Comparison of ENCODE assay signal across 28 mouse cellular contexts in the genomic region with DNA sequence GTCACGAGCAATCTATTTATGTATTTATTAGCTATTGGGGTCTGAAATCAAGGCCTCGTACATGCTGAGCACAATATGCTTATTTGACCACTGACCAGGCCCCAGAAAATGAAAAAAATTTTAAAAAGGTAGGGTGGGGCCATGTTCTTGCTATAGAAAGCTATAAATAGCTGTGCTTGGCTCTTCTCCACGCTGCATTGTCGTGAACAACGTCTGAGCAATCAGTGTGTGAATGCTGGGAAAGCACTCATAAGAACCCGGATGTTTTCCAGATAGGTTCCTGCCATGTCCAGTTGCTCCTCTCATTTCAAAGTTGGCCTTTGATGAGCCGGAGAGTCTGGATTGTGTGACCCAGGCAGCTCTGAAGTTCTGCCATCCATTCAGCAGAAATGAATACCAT. TPM values are rescaled to one million over a fixed set of nuclear protein-coding genes. Genes with fewer than 3 reads are reported as not detected.
A peak's percentile ranks its signal among the peaks of the same experiment; 100 is the strongest.
DNase-seq lines count a peak whose midpoint lies in the region; ATAC-seq and TF ChIP-seq lines count a peak whose summit lies in the region.
"Had no signal": no experiment of that assay in that cellular context is flagged by ENCODE, and none has a peak within 500 bp of the region (broad histone marks: within the 10 kb centered on the region; RNA-seq: fewer than 3 reads in every experiment).

No protein-coding gene starts in this region.

- H3K9ac ChIP-seq in heart, postnatal 0 days (replicated peaks; ENCODE audit: low read depth, low read length): no peak overlapping the region
- H3K9ac ChIP-seq in midbrain, embryonic 13.5 days (replicated peaks): no peak overlapping the region
- H3K9ac ChIP-seq: embryonic facial prominence, embryonic 12.5 days; forebrain, embryonic 12.5 days; hindbrain, embryonic 12.5 days had no signal

- no peaks in the 10 kb centered on the region for H3K27me3 ChIP-seq in heart, postnatal 0 days (ENCODE audit: control insufficient read depth, insufficient read depth, low read length)
- no peaks in the 10 kb centered on the region for H3K27me3 ChIP-seq in midbrain, embryonic 13.5 days
- H3K27me3 ChIP-seq: embryonic facial prominence, embryonic 12.5 days; forebrain, embryonic 12.5 days; hindbrain, embryonic 12.5 days; Patski had no signal

- peak; percentile 73 for ATAC-seq in heart, postnatal 0 days (ENCODE audit: insufficient read depth, low read depth)
- ATAC-seq in midbrain, embryonic 13.5 days: no peak
- ATAC-seq: activated CD4-positive, CD25-positive, alpha-beta regulatory T cell, adult 4 months; CD4-positive, CD25-positive, alpha-beta regulatory T cell, adult 4 months; forebrain, embryonic 16.5 days; hindbrain, embryonic 16.5 days; inflammation-experienced regulatory T-cells, adult 6 months; Patski had no signal

- 22% methylated on average over 7 of the region's 7 CpGs for WGBS in heart, postnatal 0 days
- WGBS in midbrain, embryonic 13.5 days: 81% methylated on average over 7 of the region's 7 CpGs

- no peak overlapping the region for H3K4me2 ChIP-seq in heart, postnatal 0 days (ENCODE audit: low read depth, low read length)
- no peak overlapping the region for H3K4me2 ChIP-seq in midbrain, embryonic 13.5 days (replicated peaks)
- H3K4me2 ChIP-seq: embryonic facial prominence, embryonic 12.5 days; forebrain, embryonic 12.5 days; hindbrain, embryonic 12.5 days had no signal

- DNase-seq in heart, postnatal 0 days (ENCODE audit: low spot score): peak; percentile 48
- DNase-seq in heart, adult 18-20 months: no peak
- DNase-seq in 3T3-L1 (ENCODE audit: low read depth, low spot score): peak; percentile 8
- DNase-seq in Muller cell, postnatal 12 days (ENCODE audit: inconsistent ontology term): peak; percentile 32
- DNase-seq: adrenal gland, adult 2 months; adrenal gland, postnatal 25 days; B cell, adult 2 months; cerebellum, adult 11 months; cerebellum, adult 8-10 months; cerebellum, postnatal 14 days; gastrocnemius, postnatal 36 days; heart, postnatal 36 days; kidney, adult 11 months; kidney, adult 9 months had no signal

- no peaks in the 10 kb centered on the region for H3K36me3 ChIP-seq in heart, postnatal 0 days (replicated peaks; ENCODE audit: control insufficient read depth, insufficient read depth, low read length)
- no peaks in the 10 kb centered on the region for H3K36me3 ChIP-seq in midbrain, embryonic 13.5 days
- H3K36me3 ChIP-seq: embryonic facial prominence, embryonic 12.5 days; forebrain, embryonic 12.5 days; G1E; heart, embryonic 10.5 days; hindbrain, embryonic 12.5 days had no signal

- TF ChIP-seq EP300 in heart, postnatal 0 days (IDR thresholded peaks at IDR 0.05; ENCODE audit: low read depth): no peak

- TF ChIP-seq CTCF in heart, postnatal 0 days (IDR thresholded peaks at IDR 0.05; ENCODE audit: low read depth): no peak
- no peak for TF ChIP-seq CTCF in embryonic fibroblast, embryonic 13.5 days (IDR thresholded peaks at IDR 0.05; ENCODE audit: borderline replicate concordance, insufficient read depth, low read length)

- H3K9me3 ChIP-seq in heart, postnatal 0 days (replicated peaks; ENCODE audit: control insufficient read depth, low read length): no peaks in the 10 kb centered on the region
- no peaks in the 10 kb centered on the region for H3K9me3 ChIP-seq in midbrain, embryonic 13.5 days

- peak overlapping the region; percentile 43 for H3K27ac ChIP-seq in heart, postnatal 0 days (ENCODE audit: low read depth)
- peak overlapping the region; percentile 14; the same call in 1 of the 2 replicates for H3K27ac ChIP-seq in embryonic fibroblast, embryonic 13.5 days (ENCODE audit: insufficient read depth, low read length)
- H3K27ac ChIP-seq in midbrain, embryonic 13.5 days: no peak overlapping the region
- H3K27ac ChIP-seq: embryonic facial prominence, embryonic 12.5 days; forebrain, embryonic 12.5 days; heart, embryonic 10.5 days; hindbrain, embryonic 12.5 days had no signal

- H3K4me1 ChIP-seq in heart, postnatal 0 days (ENCODE audit: control insufficient read depth, insufficient read depth): peaks cover 6% of the 10 kb centered on the region
- no peaks in the 10 kb centered on the region for H3K4me1 ChIP-seq in embryonic fibroblast, embryonic 13.5 days (ENCODE audit: control insufficient read depth, insufficient read depth, low read length)
- H3K4me1 ChIP-seq in midbrain, embryonic 13.5 days (replicated peaks): peaks cover 8% of the 10 kb centered on the region
- H3K4me1 ChIP-seq: embryonic facial prominence, embryonic 12.5 days; heart, embryonic 10.5 days had no signal

- H3K4me3 ChIP-seq in heart, postnatal 0 days (ENCODE audit: low read depth, low read length): no peak overlapping the region
- no peak overlapping the region for H3K4me3 ChIP-seq in embryonic fibroblast, embryonic 13.5 days (ENCODE audit: insufficient read depth, low read length)
- H3K4me3 ChIP-seq in midbrain, embryonic 13.5 days (replicated peaks): no peak overlapping the region
- H3K4me3 ChIP-seq: embryonic facial prominence, embryonic 12.5 days; forebrain, embryonic 12.5 days; heart, embryonic 10.5 days; hindbrain, embryonic 12.5 days had no signal

- no peak for TF ChIP-seq POLR2A in embryonic fibroblast, embryonic 13.5 days (IDR thresholded peaks at IDR 0.05; ENCODE audit: low read depth, low read length)

RNA-seq across cellular contexts. Expression of a gene that starts 28.3 kb away (rescaled TPM):
- 59.6 and 73.0 TPM in 2 replicates for total RNA-seq in heart, postnatal 0 days (2014; rRNA removed; ENCODE audit: low replicate concordance)
- polyA plus RNA-seq in heart, postnatal 0 days (2015; fragmentation: Nextera tagmentation; extraction: Ambion mirVana): 20.6 and 22.4 TPM in 2 replicates
- total RNA-seq in heart, adult 18-20 months (2021): 10 to 100 TPM; 46.3 to 52.7 TPM
- 317 and 412 TPM in 2 replicates for polyA plus RNA-seq in embryonic fibroblast, embryonic 13.5 days (2011; ENCODE audit: insufficient read length, low read depth, missing spikeins)
- polyA plus RNA-seq in midbrain, embryonic 13.5 days (2015; fragmentation: Nextera tagmentation; extraction: Ambion mirVana): 73.8 and 77.2 TPM in 2 replicates

RNA-seq across cellular contexts. Expression of a gene that starts 46.8 kb away (rescaled TPM):
- not detected in 2 replicates for total RNA-seq in heart, postnatal 0 days (2014; rRNA removed; ENCODE audit: low replicate concordance)
- polyA plus RNA-seq in heart, postnatal 0 days (2015; fragmentation: Nextera tagmentation; extraction: Ambion mirVana): 0.19 and 0.20 TPM in 2 replicates
- 1 to 10 TPM in 1 of 2 experiments, not detected in 1; 2.8 TPM for total RNA-seq in heart, adult 18-20 months (2021)
- polyA plus RNA-seq in embryonic fibroblast, embryonic 13.5 days (2011; ENCODE audit: insufficient read length, low read depth, missing spikeins): 2.8 and 4.3 TPM in 2 replicates
- 31.7 and 32.5 TPM in 2 replicates for polyA plus RNA-seq in midbrain, embryonic 13.5 days (2015; fragmentation: Nextera tagmentation; extraction: Ambion mirVana)
- total RNA-seq: adrenal gland, postnatal 25 days; common myeloid progenitor, adult 5-6 weeks had no signal
- polyA plus RNA-seq: G1E had no signal

Comparison
In these comparisons a context has a peak if more than half of its experiments do, and no peak if none do; other contexts are left out.
1. DNase-seq: peak in heart, postnatal 0 days (single experiment), 3T3-L1 (single experiment) and Muller cell, postnatal 12 days (single experiment); none in heart, adult 18-20 months (0 of 2).